32 mouse cellular contexts compared by ENCODE assay signal in genomic region chr14:122038874-122039647, GRCm38 (mm10). TPM values are rescaled to one million over a fixed set of nuclear protein-coding genes. Genes with fewer than 3 reads are reported as not detected.
A peak's percentile ranks its signal among the peaks of the same experiment; 100 is the strongest.
DNase-seq lines count a peak whose midpoint lies in the region; ATAC-seq and TF ChIP-seq lines count a peak whose summit lies in the region.
"Had no signal": no experiment of that assay in that cellular context is flagged by ENCODE, and none has a peak within 500 bp of the region (broad histone marks: within the 10 kb centered on the region; RNA-seq: fewer than 3 reads in every experiment).

No protein-coding gene starts in this region.

- no peak overlapping the region for H3K27ac ChIP-seq in CH12.LX (ENCODE audit: insufficient read depth, low read depth)
- no peak overlapping the region for H3K27ac ChIP-seq in ES-Bruce4 (ENCODE audit: insufficient read depth, low read length)
- H3K27ac ChIP-seq: embryonic facial prominence, embryonic 13.5 days; forebrain, embryonic 12.5 days; gastrocnemius, adult 2 months; hindbrain, embryonic 10.5 days; intestine, embryonic 15.5 days; limb, embryonic 12.5 days; liver, embryonic 13.5 days had no signal

- H3K27me3 ChIP-seq in CH12.LX (replicated peaks) (no peaks in the 10 kb centered on the region), ES-Bruce4 (ENCODE audit: control insufficient read depth, insufficient read depth, low read length, poor library complexity, severe bottlenecking) (no peaks in the 10 kb centered on the region)
- H3K27me3 ChIP-seq: embryonic facial prominence, embryonic 13.5 days; forebrain, embryonic 12.5 days; intestine, embryonic 15.5 days; limb, embryonic 12.5 days; liver, embryonic 13.5 days had no signal

- TF ChIP-seq EP300 in CH12.LX (IDR thresholded peaks at IDR 0.05; ENCODE audit: low read length) = no peak
- TF ChIP-seq EP300 in ES-Bruce4 (IDR thresholded peaks at IDR 0.05; ENCODE audit: insufficient read depth, low read depth, low read length) = no peak

- H3K9ac ChIP-seq in CH12.LX (ENCODE audit: insufficient read depth, low read depth) (no peak overlapping the region), ES-Bruce4 (ENCODE audit: low read depth, poor library complexity, severe bottlenecking) (no peak overlapping the region)
- H3K9ac ChIP-seq: embryonic facial prominence, embryonic 13.5 days; forebrain, embryonic 12.5 days; intestine, embryonic 15.5 days; limb, embryonic 12.5 days; liver, embryonic 13.5 days had no signal

- H3K36me3 ChIP-seq in CH12.LX (replicated peaks in 1 of 2; ENCODE audit: control insufficient read depth in 1 of 2, insufficient read depth in 1 of 2, low read length in 1 of 2) = no peaks in the 10 kb centered on the region
- H3K36me3 ChIP-seq in ES-Bruce4 (ENCODE audit: control insufficient read depth, insufficient read depth, low read length, poor library complexity, severe bottlenecking) = no peaks in the 10 kb centered on the region
- H3K36me3 ChIP-seq: embryonic facial prominence, embryonic 13.5 days; forebrain, embryonic 12.5 days; hindbrain, embryonic 10.5 days; intestine, embryonic 15.5 days; limb, embryonic 12.5 days; liver, embryonic 13.5 days had no signal

- H3K4me2 ChIP-seq in CH12.LX (ENCODE audit: insufficient read depth, low read depth, poor library complexity, severe bottlenecking) = no peak overlapping the region
- H3K4me2 ChIP-seq: embryonic facial prominence, embryonic 13.5 days; forebrain, embryonic 12.5 days; heart, embryonic 11.5 days; intestine, embryonic 15.5 days; limb, embryonic 12.5 days; liver, embryonic 13.5 days; midbrain, embryonic 11.5 days had no signal

- peak; percentile 2 for TF ChIP-seq RAD21 in CH12.LX (IDR thresholded peaks at IDR 0.05; ENCODE audit: low read depth, low read length)

- H3K4me3 ChIP-seq in CH12.LX (replicated peaks in 1 of 3; ENCODE audit: low read depth in 2 of 3, low read length in 2 of 3, poor library complexity in 1 of 3) (no peak overlapping the region), ES-Bruce4 (ENCODE audit: low read depth, low read length) (no peak overlapping the region)
- H3K4me3 ChIP-seq: embryonic facial prominence, embryonic 13.5 days; erythroblast, embryonic 14.5 days; forebrain, embryonic 12.5 days; gastrocnemius, adult 2 months; hindbrain, embryonic 10.5 days; intestine, embryonic 15.5 days; limb, embryonic 12.5 days; liver, embryonic 13.5 days had no signal

- TF ChIP-seq POLR2A in CH12.LX (IDR thresholded peaks at IDR 0.05; ENCODE audit: low read depth, low read length) (no peak), ES-Bruce4 (IDR thresholded peaks at IDR 0.05; ENCODE audit: insufficient read depth, low read length) (no peak)

- H3K79me2 ChIP-seq in CH12.LX (replicated peaks; ENCODE audit: control insufficient read depth, extremely low read depth, insufficient read depth, poor library complexity, severe bottlenecking) = no peaks in the 10 kb centered on the region

- H3K9me3 ChIP-seq in CH12.LX (replicated peaks; ENCODE audit: low read length) (peaks cover 8% of the 10 kb centered on the region), ES-Bruce4 (replicated peaks; ENCODE audit: control insufficient read depth, insufficient read depth, low read length, poor library complexity, severe bottlenecking) (peaks cover 5% of the 10 kb centered on the region)
- H3K9me3 ChIP-seq: embryonic facial prominence, embryonic 13.5 days; forebrain, embryonic 12.5 days; intestine, embryonic 15.5 days had no signal

- dilution Hi-C loops in CH12.LX (cut with MboI; ENCODE audit: extremely low pct_ligation_motif_present, extremely low pct_unique_long_range_greater_than_20kb, low sequenced_read_pairs) = no loop called here

- DNase-seq in CH12.LX (ENCODE audit: extremely low read depth) (no peak), ZHBTc4 (ENCODE audit: low read depth, low spot score) (peak; percentile 64)
- DNase-seq in heart, adult 18-20 months = no peak
- DNase-seq in right cerebral cortex, postnatal 4 days = no peak
- no peak for DNase-seq in cerebellum, postnatal 36 days
- DNase-seq: cerebellum, adult 11-12 months; cerebellum, postnatal 14 days; embryo, embryonic 11 days; gastrocnemius, adult 2 months; kidney, adult 8-10 months; kidney, postnatal 25 days; layer of hippocampus, postnatal 36 days; liver, embryonic 13.5 days; lung, postnatal 4 days; thymus, adult 18-20 months had no signal

- TF ChIP-seq CTCF in CH12.LX (conservative IDR thresholded peaks at IDR 0.05 in 1 of 2, IDR thresholded peaks at IDR 0.05 in 1 of 2; ENCODE audit: low read depth in 2 of 2, low read length in 2 of 2) = peak in 1 of 2 experiments; percentile 35; a peak in 2 of 4 replicates
- TF ChIP-seq CTCF in ES-Bruce4 (IDR thresholded peaks at IDR 0.05; ENCODE audit: low read depth, low read length) = peak; percentile 57

- peak; percentile 32 for ATAC-seq in megakaryocyte progenitor cell, adult 5-6 weeks (replicated peaks; ENCODE audit: poor library complexity)
- ATAC-seq: hindbrain, embryonic 16.5 days; intestine, embryonic 15.5 days had no signal

- in situ Hi-C loops in CH12.LX (cut with MboI; ENCODE audit: low pct_ligation_motif_present, low pct_unique_long_range_greater_than_20kb, low sequenced_read_pairs) = no loop called here

- H3K4me1 ChIP-seq in CH12.LX (ENCODE audit: control insufficient read depth in 1 of 2, insufficient read depth in 2 of 2) = peaks cover 5 to 22% of the 10 kb centered on the region in 2 experiments; a peak in 3 of 4 replicates
- no peaks in the 10 kb centered on the region for H3K4me1 ChIP-seq in ES-Bruce4 (ENCODE audit: control insufficient read depth, insufficient read depth, low read length)
- H3K4me1 ChIP-seq: embryonic facial prominence, embryonic 13.5 days; forebrain, embryonic 12.5 days; hindbrain, embryonic 10.5 days had no signal

TF ChIP-seq in CH12.LX, 34 proteins besides CTCF, POLR2A, EP300 and RAD21:
- TF ChIP-seq PAX5 (IDR thresholded peaks at IDR 0.05; ENCODE audit: low read length) (no peak), ZKSCAN1 (IDR thresholded peaks at IDR 0.05; ENCODE audit: borderline replicate concordance, low read depth, low read length) (no peak), BHLHE40 (IDR thresholded peaks at IDR 0.05; ENCODE audit: low read depth, low read length) (no peak), TBP (conservative IDR thresholded peaks at IDR 0.05; ENCODE audit: low read depth, low read length) (no peak), RCOR1 (conservative IDR thresholded peaks at IDR 0.05; ENCODE audit: low read depth, low read length) (no peak), IRF4 (IDR thresholded peaks at IDR 0.05; ENCODE audit: low read depth, low read length) (no peak), MXI1 (IDR thresholded peaks at IDR 0.05; ENCODE audit: low read depth, low read length) (no peak)

RNA-seq across cellular contexts. Expression of gene Timm8a2, which starts 4.6 kb away (rescaled TPM):
- not detected in 2 replicates for total RNA-seq in CH12.LX (2012; rRNA removed)
- total RNA-seq in CH12.LX (2014; rRNA removed) = not detected in 2 replicates
- polyA plus RNA-seq in CH12.LX (2012; ENCODE audit: insufficient read length, low read depth) = not detected in 2 replicates
- polyA plus RNA-seq in ES-Bruce4 (2011; ENCODE audit: insufficient read depth, insufficient read length, low read depth, missing spikeins) = 0.99 TPM in 1 of 2 replicates, not detected in the other
- total RNA-seq in megakaryocyte progenitor cell, adult 5-6 weeks (2015) = not detected in 2 replicates
- total RNA-seq in megakaryocyte progenitor cell, adult 5-6 weeks (2017) = not detected in 2 replicates
- total RNA-seq in heart, adult 18-20 months (2021) = not detected
- total RNA-seq: adrenal gland, adult 18-20 months; adrenal gland, postnatal 4 days; gastrocnemius, adult 2 months; layer of hippocampus, adult 8-10 months had no signal
- polyA plus RNA-seq: embryonic facial prominence, embryonic 13.5 days; erythroblast, embryonic 14.5 days; forebrain, embryonic 12.5 days; gonadal fat pad, adult 2 months; heart, embryonic 11.5 days; heart, postnatal 0 days; hindbrain, embryonic 10.5 days; hindbrain, embryonic 16.5 days; intestine, embryonic 15.5 days; limb, embryonic 12.5 days; liver, embryonic 13.5 days; lung, embryonic 16.5 days; midbrain, embryonic 11.5 days had no signal
